Mouse (Mus musculus) liver, embryonic 14 days (tissue): ENCODE measurements around the gene Vps33a. TPM values are rescaled to one million over a fixed set of nuclear protein-coding genes. Genes with fewer than 3 reads are reported as not detected.

Source experiments
- polyA plus RNA-seq: library from polyadenylated mRNA; depleted of rRNA; stranded (reverse); fragments of >200 nt; gene quantifications from 2 replicates; pipeline ENCODE4 v1.2.3, GENCODE M21; 2012; rRNA removed

The Vps33a gene
- 8.8 and 10.5 TPM in 2 replicates for polyA plus RNA-seq

DNA sequence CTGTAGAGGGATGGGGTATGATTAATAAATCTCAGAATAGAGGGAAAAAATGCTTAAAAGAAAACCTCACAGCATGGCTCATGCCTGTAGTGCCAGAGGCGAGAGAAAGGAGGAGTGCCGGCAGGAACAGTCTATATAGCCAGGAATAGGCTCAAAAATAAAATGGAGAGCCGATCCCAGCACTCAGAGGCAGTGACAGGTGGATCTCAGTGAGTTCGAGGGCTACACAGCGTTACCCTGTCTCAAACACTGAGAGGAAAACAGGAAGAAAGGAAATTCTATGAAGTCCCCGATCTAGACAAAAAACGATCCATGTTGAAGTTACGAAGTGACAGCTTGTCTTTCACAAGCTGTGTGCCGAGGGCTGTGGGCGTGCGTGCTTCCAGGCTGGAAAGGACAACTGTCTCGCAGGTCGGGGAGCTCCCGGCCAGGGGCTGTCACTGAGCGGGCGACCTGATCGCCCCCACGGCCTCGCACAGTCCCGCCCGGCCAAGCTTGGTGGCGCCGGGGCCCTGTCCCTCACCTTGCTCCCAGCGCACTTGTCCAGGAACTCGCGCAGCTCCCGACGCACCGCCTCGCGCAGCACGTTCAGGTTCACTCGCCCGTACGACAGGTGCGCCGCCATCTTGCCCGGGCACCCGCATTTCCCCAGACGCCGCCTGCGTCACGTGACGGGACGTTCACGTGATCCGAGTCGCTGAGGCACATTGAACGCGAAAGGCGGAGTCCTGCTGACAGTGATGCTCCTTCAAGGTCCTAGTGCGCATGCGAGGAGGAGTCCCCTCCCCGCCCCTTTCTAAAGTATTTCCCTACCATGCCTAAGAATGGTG, at the start of gene Vps33a:
Vps33a (minus strand) TSS at position 682 of the 830 bp plus-strand sequence.

DNA sequence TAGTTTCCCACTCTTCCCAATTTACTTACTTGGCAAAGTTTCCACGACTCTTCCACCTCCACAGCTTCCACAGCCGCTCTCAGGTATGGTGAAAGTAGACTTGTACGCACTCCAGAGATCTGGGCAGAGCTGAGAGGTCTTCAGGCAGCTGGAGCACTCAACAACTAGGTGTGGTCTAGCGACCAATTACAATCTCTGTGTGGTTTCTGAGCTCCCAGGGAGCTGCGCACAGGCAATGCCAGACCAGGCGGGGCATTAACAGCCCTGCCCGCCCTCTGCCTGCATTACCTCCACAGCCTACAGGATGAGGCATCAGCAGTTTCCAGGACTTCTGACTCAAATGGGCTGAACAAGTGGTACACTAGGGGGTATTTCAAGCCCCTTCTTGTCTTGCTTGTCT, 47.6 kb downstream of the Vps33a start, which contains the start of gene Gm49027:
Gm49027 (minus strand) TSS at position 208 of the 400 bp plus-strand sequence.

DNA sequence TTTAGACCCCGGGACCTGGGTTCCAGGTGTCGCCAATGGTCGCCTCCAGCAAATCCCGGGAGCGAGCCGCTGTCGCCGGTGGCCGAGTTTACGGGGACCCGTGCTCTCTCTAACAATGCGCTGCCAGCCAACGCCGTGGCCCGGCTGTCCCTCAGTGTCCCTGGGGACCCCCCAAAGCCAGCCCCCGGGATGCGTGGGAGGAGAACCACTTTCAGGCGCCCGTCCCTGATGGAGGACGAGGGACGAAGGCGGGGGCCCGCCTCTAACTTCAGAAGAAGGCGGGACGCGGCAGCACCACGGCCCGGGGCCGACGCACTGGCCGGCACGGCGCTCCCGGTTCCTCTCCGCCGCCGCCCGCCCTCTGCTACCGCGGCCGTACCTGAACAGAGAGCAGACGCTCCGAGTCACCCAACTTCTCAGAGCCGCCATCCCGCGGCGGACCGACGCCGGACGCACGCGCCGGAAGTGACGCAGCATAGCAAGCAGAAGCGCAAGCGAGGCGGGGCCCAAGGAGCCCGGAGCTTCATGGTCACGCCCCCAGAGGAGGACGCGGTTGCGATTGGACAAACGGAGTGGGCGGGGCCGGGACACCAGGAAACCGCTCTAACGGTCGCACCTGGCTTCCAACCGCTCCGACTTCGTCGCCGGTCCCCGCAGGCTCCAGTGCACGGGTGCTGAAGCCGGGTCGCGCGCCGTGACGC, 49.0 kb downstream of the Vps33a start, which contains the start of gene Diablo:
Diablo (minus strand) TSS at position 485 of the 701 bp plus-strand sequence.

DNA sequence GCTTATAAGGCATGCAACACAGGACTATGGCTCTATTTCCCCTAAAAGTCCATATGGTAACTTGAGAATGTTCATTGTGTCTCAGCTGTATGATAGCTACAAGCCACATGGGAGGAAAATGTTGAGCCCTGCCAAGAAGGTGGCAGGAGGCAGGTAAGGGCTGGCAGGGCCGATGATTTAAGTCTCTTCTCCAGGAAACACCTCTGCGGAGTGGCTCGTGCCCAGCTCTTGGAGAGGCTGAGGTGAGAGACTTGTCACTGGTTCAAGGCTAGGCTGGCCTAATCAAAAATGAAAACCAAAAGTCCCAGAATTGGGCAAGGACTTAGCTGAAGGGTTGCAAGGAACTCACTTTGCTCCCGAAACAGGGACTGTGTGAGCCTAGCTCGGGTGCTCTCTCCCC, 62.7 kb downstream of the Vps33a start, which contains the start of gene B3gnt4:
B3gnt4 (plus strand) TSS at position 301 of the 400 bp plus-strand sequence.

DNA sequence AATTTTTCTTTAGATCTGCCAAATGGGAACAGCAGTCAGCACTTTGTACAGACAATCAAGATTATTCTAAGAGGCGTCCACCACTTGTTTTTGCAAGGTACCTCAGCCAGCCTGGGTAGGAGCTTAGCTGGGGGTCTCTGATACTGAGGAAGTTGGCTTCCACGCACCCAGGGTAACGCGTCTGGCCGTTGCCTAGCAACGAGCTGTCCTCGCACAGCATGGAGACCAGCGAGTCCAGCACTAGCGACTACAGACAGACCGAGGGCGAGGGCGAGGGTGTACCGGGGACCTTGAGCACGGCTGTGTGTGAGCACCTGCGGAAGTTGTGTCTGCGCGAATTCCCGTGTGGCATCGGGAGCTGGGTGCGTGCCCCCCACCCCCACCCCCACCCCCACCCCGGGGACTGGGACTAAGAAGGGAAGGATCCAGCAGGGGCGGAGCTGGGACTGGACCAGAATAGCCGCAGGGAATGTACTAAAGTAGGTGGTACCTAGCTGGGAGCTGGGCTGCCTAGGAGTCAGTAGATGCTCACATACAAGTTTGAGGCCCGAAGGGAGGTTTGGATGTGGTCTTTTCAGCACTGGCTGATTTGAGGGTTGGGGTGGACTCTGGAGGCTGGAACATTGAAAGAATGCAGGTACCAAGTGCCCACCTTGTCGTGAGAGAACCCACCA, 83.6 kb downstream of the Vps33a start, which contains the start of the genes Lrrc43 and Il31:
Lrrc43 (plus strand) TSS at position 194 of the 674 bp plus-strand sequence.
Il31 (minus strand) TSS at position 378 of the 674 bp plus-strand sequence.

Other genes with a start within 250 kb of the Vps33a start
- gene Bcl7a, start 229.2 kb downstream of the Vps33a start, polyA plus RNA-seq = 5.0 and 5.9 TPM in 2 replicates
- 3.4 and 3.6 TPM in 2 replicates for gene Mlxip, start 178.2 kb downstream of the Vps33a start, polyA plus RNA-seq
- not detected in 2 replicates for gene Lrrc43, start 83.7 kb downstream of the Vps33a start, polyA plus RNA-seq
- gene Il31, start 83.5 kb downstream of the Vps33a start, polyA plus RNA-seq = not detected in 2 replicates
- not detected in 2 replicates for gene B3gnt4, start 62.6 kb downstream of the Vps33a start, polyA plus RNA-seq
- 34.8 and 40.2 TPM in 2 replicates for gene Diablo, start 48.9 kb downstream of the Vps33a start, polyA plus RNA-seq
- 0.42 and 0.98 TPM in 2 replicates for gene Gm49027, start 47.5 kb downstream of the Vps33a start, polyA plus RNA-seq
- 5.9 and 7.0 TPM in 2 replicates for gene Clip1, start 111.6 kb upstream of the Vps33a start, polyA plus RNA-seq
- gene Zcchc8, start 148.1 kb upstream of the Vps33a start, polyA plus RNA-seq = 25.3 and 26.7 TPM in 2 replicates
- gene Rsrc2, start 176.4 kb upstream of the Vps33a start, polyA plus RNA-seq = 43.6 TPM in 2 replicates
- 19.9 and 25.5 TPM in 2 replicates for gene Kntc1, start 176.7 kb upstream of the Vps33a start, polyA plus RNA-seq